13 mouse cellular contexts compared by ENCODE assay signal in the genomic region with DNA sequence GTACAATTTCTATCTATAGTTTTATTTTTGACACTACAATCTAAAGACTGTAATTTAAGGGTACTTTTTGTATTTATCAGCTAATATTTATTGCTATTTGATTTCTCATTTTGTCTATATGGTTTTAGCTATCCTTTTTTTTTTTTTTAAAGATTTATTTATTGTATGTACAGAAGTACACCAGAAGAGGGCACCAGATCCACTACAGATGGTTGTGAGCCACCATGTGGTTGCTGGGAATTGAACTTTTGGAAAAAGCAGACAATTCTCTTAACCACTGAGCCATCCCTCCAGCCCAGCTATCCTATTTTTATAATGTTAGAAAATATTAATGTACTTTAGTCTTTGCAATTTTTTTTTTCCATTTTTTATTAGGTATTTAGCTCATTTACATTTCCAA. TPM values are rescaled to one million over a fixed set of nuclear protein-coding genes. Genes with fewer than 3 reads are reported as not detected.
DNase-seq lines count a peak whose midpoint lies in the region; ATAC-seq and TF ChIP-seq lines count a peak whose summit lies in the region.
"Had no signal": no experiment of that assay in that cellular context is flagged by ENCODE, and none has a peak within 500 bp of the region (broad histone marks: within the 10 kb centered on the region; RNA-seq: fewer than 3 reads in every experiment).

No protein-coding gene starts in this region.

- H3K4me1 ChIP-seq in intestine, postnatal 0 days (replicated peaks; ENCODE audit: control insufficient read depth, insufficient read depth, low read length), result no peaks in the 10 kb centered on the region
- H3K4me1 ChIP-seq in intestine, embryonic 16.5 days (ENCODE audit: control insufficient read depth, insufficient read depth, low read length), result no peaks in the 10 kb centered on the region
- H3K4me1 ChIP-seq: embryonic facial prominence, embryonic 13.5 days; hindbrain, embryonic 12.5 days had no signal

- POLR2A ChIA-PET in Patski (lab: Charles Lee), result no interaction called here

- no peaks in the 10 kb centered on the region for H3K79me2 ChIP-seq in C2C12 (ENCODE audit: control insufficient read depth, insufficient read depth)

- no peak overlapping the region for H3K4me3 ChIP-seq in intestine, postnatal 0 days (ENCODE audit: low read depth, low read length)
- no peak overlapping the region for H3K4me3 ChIP-seq in intestine, embryonic 16.5 days (ENCODE audit: low read length)
- H3K4me3 ChIP-seq in C2C12 (ENCODE audit: insufficient read depth, poor library complexity, severe bottlenecking), result no peak overlapping the region
- H3K4me3 ChIP-seq: embryonic facial prominence, embryonic 13.5 days; hindbrain, embryonic 12.5 days had no signal

- H3K27me3 ChIP-seq in intestine, postnatal 0 days (replicated peaks; ENCODE audit: control insufficient read depth, insufficient read depth, low read length), result no peaks in the 10 kb centered on the region
- H3K27me3 ChIP-seq in intestine, embryonic 16.5 days (replicated peaks; ENCODE audit: control insufficient read depth, insufficient read depth, low read length), result no peaks in the 10 kb centered on the region
- H3K27me3 ChIP-seq in C2C12 (ENCODE audit: control insufficient read depth, insufficient read depth, insufficient read length) (no peaks in the 10 kb centered on the region), Patski (peaks cover 4% of the 10 kb centered on the region)
- H3K27me3 ChIP-seq: embryonic facial prominence, embryonic 13.5 days; hindbrain, embryonic 12.5 days had no signal

- CTCF ChIA-PET in Patski (lab: Charles Lee), result no interaction called here

- H3K79me3 ChIP-seq in C2C12 (ENCODE audit: low read depth), result no peaks in the 10 kb centered on the region

- no peak overlapping the region for H3K4me2 ChIP-seq in intestine, postnatal 0 days (replicated peaks; ENCODE audit: low read depth)
- H3K4me2 ChIP-seq in intestine, embryonic 16.5 days (ENCODE audit: low read depth, low read length), result no peak overlapping the region
- H3K4me2 ChIP-seq: embryonic facial prominence, embryonic 13.5 days; hindbrain, embryonic 12.5 days had no signal

- no peak overlapping the region for H3ac ChIP-seq in C2C12 (ENCODE audit: control insufficient read depth, insufficient read length, low read depth)

- no peak for ATAC-seq in intestine, postnatal 0 days
- no peak for ATAC-seq in intestine, embryonic 16.5 days
- no peak for ATAC-seq in Patski

- DNase-seq in Patski (ENCODE audit: low read depth, low spot score), result no peak
- peak; percentile 71 for DNase-seq in induced T-regulatory cell, adult 2 months (ENCODE audit: low read depth)
- DNase-seq in right cerebral cortex, adult 18-20 months, result no peak
- DNase-seq in kidney, postnatal 10 days, result no peak
- DNase-seq: gastrocnemius, postnatal 14 days; lung, adult 2 months; thymus, postnatal 25 days had no signal

- TF ChIP-seq CTCF in intestine, postnatal 0 days (IDR thresholded peaks at IDR 0.05; ENCODE audit: low read depth), result peak; percentile 68
- TF ChIP-seq CTCF in C2C12 (IDR thresholded peaks at IDR 0.05; ENCODE audit: control insufficient read depth, insufficient read depth, insufficient read length), result peak; percentile 3
- TF ChIP-seq CTCF in Patski (IDR thresholded peaks at IDR 0.05), result peak; percentile 53

- no peak overlapping the region for H3K27ac ChIP-seq in intestine, postnatal 0 days (ENCODE audit: low read depth, low read length)
- no peak overlapping the region for H3K27ac ChIP-seq in intestine, embryonic 16.5 days (ENCODE audit: low read length)
- H3K27ac ChIP-seq: embryonic facial prominence, embryonic 13.5 days; hindbrain, embryonic 12.5 days had no signal

- H3K9ac ChIP-seq in intestine, postnatal 0 days (ENCODE audit: low read depth, low read length), result no peak overlapping the region
- no peak overlapping the region for H3K9ac ChIP-seq in intestine, embryonic 16.5 days (ENCODE audit: low read depth, low read length)
- H3K9ac ChIP-seq: embryonic facial prominence, embryonic 13.5 days; hindbrain, embryonic 12.5 days had no signal

- no peaks in the 10 kb centered on the region for H3K36me3 ChIP-seq in intestine, postnatal 0 days (ENCODE audit: control insufficient read depth, insufficient read depth)
- H3K36me3 ChIP-seq in intestine, embryonic 16.5 days (ENCODE audit: control insufficient read depth, insufficient read depth, low read length), result no peaks in the 10 kb centered on the region
- no peaks in the 10 kb centered on the region for H3K36me3 ChIP-seq in C2C12 (ENCODE audit: control insufficient read depth, insufficient read depth)
- H3K36me3 ChIP-seq: embryonic facial prominence, embryonic 13.5 days; hindbrain, embryonic 12.5 days had no signal

- in situ Hi-C loops in Patski (cut with MboI; ENCODE audit: low pct_unique_long_range_greater_than_20kb), result loop anchor here (10.0 kb wide), 1 partner anchor 327 kb away; no protein-coding TSS in a partner anchor

- H3K9me3 ChIP-seq in intestine, postnatal 0 days (ENCODE audit: control insufficient read depth), result no peaks in the 10 kb centered on the region
- no peaks in the 10 kb centered on the region for H3K9me3 ChIP-seq in intestine, embryonic 16.5 days (ENCODE audit: control insufficient read depth, low read length)
- H3K9me3 ChIP-seq: embryonic facial prominence, embryonic 13.5 days; hindbrain, embryonic 12.5 days had no signal

TF ChIP-seq in C2C12, 6 proteins besides CTCF, POLR2A, EP300 and RAD21:
- no peak for TF ChIP-seq MAX (IDR thresholded peaks at IDR 0.05)
- no peak for TF ChIP-seq MYOD1 (IDR thresholded peaks at IDR 0.05; ENCODE audit: control insufficient read depth, insufficient read length, low read depth)
- TF ChIP-seq MYOG (IDR thresholded peaks at IDR 0.05; ENCODE audit: control insufficient read depth, extremely low read depth, insufficient read length), result no peak
- TF ChIP-seq USF1 (IDR thresholded peaks at IDR 0.05; ENCODE audit: low read depth), result no peak
- TF ChIP-seq CEBPB (IDR thresholded peaks at IDR 0.05; ENCODE audit: low read depth), result no peak
- TF ChIP-seq FOSL1 (IDR thresholded peaks at IDR 0.05; ENCODE audit: insufficient read depth, low read length, poor library complexity, severe bottlenecking), result no peak
TF ChIP-seq in C2C12: peak in this region for 0.

RNA-seq across cellular contexts. Expression of gene Dnah12, which starts 4.8 kb away (rescaled TPM):
- 0.05 and 0.08 TPM in 2 replicates for polyA plus RNA-seq in intestine, postnatal 0 days (2015; fragmentation: Nextera tagmentation; extraction: Ambion mirVana)
- polyA plus RNA-seq in intestine, embryonic 16.5 days (2015; fragmentation: Nextera tagmentation; extraction: Ambion mirVana), result 0.06 and 0.07 TPM in 2 replicates
- under 0.01 TPM for polyA plus RNA-seq in C2C12 (2012; fragmentation: generic; extraction: Trizol)
- 0.04 TPM for polyA plus RNA-seq in Patski (2021)
- polyA plus RNA-seq: small intestine, adult 2 months had no signal

RNA-seq across cellular contexts. Expression of gene Pde12, which starts 28.2 kb away (rescaled TPM):
- 6.9 and 7.6 TPM in 2 replicates for polyA plus RNA-seq in intestine, postnatal 0 days (2015; fragmentation: Nextera tagmentation; extraction: Ambion mirVana)
- polyA plus RNA-seq in intestine, embryonic 16.5 days (2015; fragmentation: Nextera tagmentation; extraction: Ambion mirVana), result 8.9 and 9.8 TPM in 2 replicates
- polyA plus RNA-seq in C2C12 (2012; fragmentation: generic; extraction: Trizol), result 4.7 TPM
- 8.6 TPM for polyA plus RNA-seq in Patski (2021)

Comparison
In these comparisons a context has a peak if more than half of its experiments do, and no peak if none do; other contexts are left out.
1. CTCF ChIP-seq: peak in every context shown above with its lines; median percentile 68 in intestine, postnatal 0 days; 53 in Patski; 3 in C2C12.